14 mouse cellular contexts compared by ENCODE assay signal in genomic region chr17:50710497-50711222, GRCm38 (mm10).
DNase-seq lines count a peak whose midpoint lies in the region; ATAC-seq lines count a peak whose summit lies in the region.
"Had no signal": no experiment of that assay in that cellular context is flagged by ENCODE, and none has a peak within 500 bp of the region (broad histone marks: within the 10 kb centered on the region; RNA-seq: fewer than 3 reads in every experiment).

No protein-coding gene starts in this region.

- H3K4me1 ChIP-seq in forebrain, embryonic 11.5 days (replicated peaks; ENCODE audit: control insufficient read depth, insufficient read depth, low read length): no peaks in the 10 kb centered on the region
- H3K4me1 ChIP-seq in forebrain, embryonic 10.5 days: no peaks in the 10 kb centered on the region
- 0 out of 2 replicates have a peak, but pooled peaks cover 4% of the 10 kb centered on the region for H3K4me1 ChIP-seq in forebrain, embryonic 16.5 days (replicated peaks; ENCODE audit: control insufficient read depth, insufficient read depth, low read length)
- H3K4me1 ChIP-seq: megakaryocyte, embryonic 14.5 days had no signal

- DNase-seq in forebrain, embryonic 11.5 days (ENCODE audit: low spot score): no peak
- DNase-seq in forebrain, embryonic 10.5 days (ENCODE audit: extremely low spot score, low spot score): no peak
- peak; percentile 11 for DNase-seq in mesoderm, embryonic 11.5 days (ENCODE audit: low read depth, low spot score)
- DNase-seq in retina, embryonic 14.5 days (ENCODE audit: low spot score): peak; percentile 50
- no peak for DNase-seq in adrenal gland, adult 18-20 months (ENCODE audit: low spot score in 2 of 2)
- DNase-seq in urinary bladder, postnatal 25 days (ENCODE audit: low spot score): no peak
- DNase-seq: cerebellum, adult 11 months; kidney, postnatal 36 days; layer of hippocampus, postnatal 36 days; lung, embryonic 14.5 days had no signal

- peak; percentile 72 for ATAC-seq in forebrain, embryonic 11.5 days (replicated peaks; ENCODE audit: low FRiP score)
- ATAC-seq in forebrain, embryonic 16.5 days: peak; percentile 85
- no peak for ATAC-seq in erythroblast, adult 5-6 weeks (replicated peaks; ENCODE audit: low FRiP score, poor library complexity, severe bottlenecking)
- ATAC-seq: intestine, embryonic 16.5 days had no signal

- H3K27me3 ChIP-seq in forebrain, embryonic 11.5 days (ENCODE audit: control insufficient read depth, insufficient read depth, low read length): no peaks in the 10 kb centered on the region
- no peaks in the 10 kb centered on the region for H3K27me3 ChIP-seq in forebrain, embryonic 10.5 days (ENCODE audit: poor library complexity, severe bottlenecking)
- H3K27me3 ChIP-seq in forebrain, embryonic 16.5 days (replicated peaks; ENCODE audit: control insufficient read depth, insufficient read depth, low read length): no peaks in the 10 kb centered on the region
- H3K27me3 ChIP-seq: megakaryocyte, embryonic 14.5 days had no signal

- H3K36me3 ChIP-seq in forebrain, embryonic 11.5 days (ENCODE audit: control insufficient read depth, insufficient read depth, low read length): no peaks in the 10 kb centered on the region
- no peaks in the 10 kb centered on the region for H3K36me3 ChIP-seq in forebrain, embryonic 10.5 days (replicated peaks)
- H3K36me3 ChIP-seq in forebrain, embryonic 16.5 days (ENCODE audit: control insufficient read depth, insufficient read depth): no peaks in the 10 kb centered on the region

- 70% methylated on average over 7 of the region's 7 CpGs for WGBS in forebrain, embryonic 11.5 days
- 84% methylated on average over 7 of the region's 7 CpGs for WGBS in forebrain, embryonic 10.5 days
- WGBS in forebrain, embryonic 16.5 days: 54% methylated on average over 7 of the region's 7 CpGs

- H3K9me3 ChIP-seq in forebrain, embryonic 11.5 days (ENCODE audit: control insufficient read depth, low read length): no peaks in the 10 kb centered on the region; the same call in 1 of the 2 replicates
- H3K9me3 ChIP-seq in forebrain, embryonic 10.5 days: peaks cover 8% of the 10 kb centered on the region
- H3K9me3 ChIP-seq in forebrain, embryonic 16.5 days (ENCODE audit: control insufficient read depth, low read length): peaks cover 3% of the 10 kb centered on the region; the same call in 1 of the 2 replicates

- no peak overlapping the region for H3K27ac ChIP-seq in forebrain, embryonic 11.5 days (ENCODE audit: low read depth, low read length)
- no peak overlapping the region for H3K27ac ChIP-seq in forebrain, embryonic 10.5 days
- no peak overlapping the region for H3K27ac ChIP-seq in forebrain, embryonic 16.5 days (ENCODE audit: low read length)

- H3K4me3 ChIP-seq in forebrain, embryonic 11.5 days (ENCODE audit: low read depth, low read length): no peak overlapping the region
- no peak overlapping the region for H3K4me3 ChIP-seq in forebrain, embryonic 10.5 days
- H3K4me3 ChIP-seq in forebrain, embryonic 16.5 days (replicated peaks; ENCODE audit: low read length): no peak overlapping the region
- H3K4me3 ChIP-seq: megakaryocyte, embryonic 14.5 days had no signal

- no peak overlapping the region for H3K4me2 ChIP-seq in forebrain, embryonic 11.5 days (ENCODE audit: low read depth, low read length, severe bottlenecking)
- H3K4me2 ChIP-seq in forebrain, embryonic 16.5 days (ENCODE audit: low read length): no peak overlapping the region
- H3K4me2 ChIP-seq: lung, embryonic 14.5 days had no signal

- H3K9ac ChIP-seq in forebrain, embryonic 11.5 days (ENCODE audit: low read length): no peak overlapping the region
- no peak overlapping the region for H3K9ac ChIP-seq in forebrain, embryonic 16.5 days (replicated peaks; ENCODE audit: low read depth, low read length)
- H3K9ac ChIP-seq: lung, embryonic 14.5 days had no signal

Comparison
In these comparisons a context has a peak if more than half of its experiments do, and no peak if none do; other contexts are left out.
1. DNase-seq: peak in mesoderm, embryonic 11.5 days (single experiment) and retina, embryonic 14.5 days (single experiment); none in forebrain, embryonic 11.5 days (single experiment), forebrain, embryonic 10.5 days (single experiment), adrenal gland, adult 18-20 months (0 of 2) and urinary bladder, postnatal 25 days (single experiment).